Mouse (Mus musculus) activated CD4-positive, CD25-positive, alpha-beta regulatory T cell, adult 4 months (primary cell): ENCODE measurements around the gene Stk26. TPM values are rescaled to one million over a fixed set of nuclear protein-coding genes. Genes with fewer than 3 reads are reported as not detected.
A peak's percentile ranks its signal among the peaks of the same experiment; 100 is the strongest.

ENCODE experiments used
- ATAC-seq: one replicate; pipeline ENCODE4 v1.8.0; 2017
- polyA plus RNA-seq, 2 experiments: library from polyadenylated mRNA; unstranded; fragments of 100-300 nt; shearing (Covaris generic); gene quantifications; one replicate each; pipeline ENCODE4 v1.2.1; 2017

Stk26 gene
- 10 to 100 TPM in 1 of 2 experiments, 1 to 10 TPM in 1; 9.8 to 11.1 TPM for polyA plus RNA-seq

GRCm38 (mm10) chrX:50840847-50841560, at the start of gene Stk26:
TSS of gene Stk26 (plus strand) at chrX:50841047.
- ATAC-seq = peak; percentile 74

- no peak for ATAC-seq
These were observed 47.7 kb upstream of the Stk26 start for GRCm38 (mm10) chrX:50793005-50793680.

- no peak for ATAC-seq
These were observed 43.0 kb upstream of the Stk26 start for GRCm38 (mm10) chrX:50797798-50798197.

GRCm38 (mm10) chrX:50798571-50798970, 42.3 kb upstream of the Stk26 start:
- ATAC-seq = no peak

GRCm38 (mm10) chrX:50799656-50800188, 41.1 kb upstream of the Stk26 start:
- no peak for ATAC-seq

- ATAC-seq = peak; percentile 87
These were observed 35.2 kb upstream of the Stk26 start for GRCm38 (mm10) chrX:50805654-50806053.

GRCm38 (mm10) chrX:50823856-50824255, 17.0 kb upstream of the Stk26 start:
- no peak for ATAC-seq

GRCm38 (mm10) chrX:50835592-50835991, 5.3 kb upstream of the Stk26 start:
- ATAC-seq = no peak

GRCm38 (mm10) chrX:50836029-50836691, 4.7 kb upstream of the Stk26 start:
- peak; percentile 73 for ATAC-seq

- peak; percentile 21 for ATAC-seq
These were observed 740 bp downstream of the Stk26 start for GRCm38 (mm10) chrX:50841587-50841986.

- peak; percentile 34 for ATAC-seq
These were observed 1.2 kb downstream of the Stk26 start for GRCm38 (mm10) chrX:50842046-50842445.

GRCm38 (mm10) chrX:50850428-50851184, 9.8 kb downstream of the Stk26 start:
- ATAC-seq = no peak

GRCm38 (mm10) chrX:50863771-50864170, 22.9 kb downstream of the Stk26 start:
- ATAC-seq = no peak

- ATAC-seq = no peak
These were observed 23.9 kb downstream of the Stk26 start for GRCm38 (mm10) chrX:50864734-50865133.

GRCm38 (mm10) chrX:50874246-50875002, 33.6 kb downstream of the Stk26 start:
- ATAC-seq = peak; percentile 95

GRCm38 (mm10) chrX:50887999-50888398, 47.2 kb downstream of the Stk26 start:
- ATAC-seq = no peak

GRCm38 (mm10) chrX:50903497-50903896, 62.6 kb downstream of the Stk26 start:
- no peak for ATAC-seq

- no peak for ATAC-seq
These were observed 69.1 kb downstream of the Stk26 start for GRCm38 (mm10) chrX:50909915-50910314.

GRCm38 (mm10) chrX:50917389-50917788, 76.5 kb downstream of the Stk26 start:
- ATAC-seq = no peak

GRCm38 (mm10) chrX:50918754-50919153, 77.9 kb downstream of the Stk26 start:
- ATAC-seq = no peak

GRCm38 (mm10) chrX:50924629-50925364, 84.0 kb downstream of the Stk26 start:
- no peak for ATAC-seq
